Mouse (Mus musculus): ENCODE results near the gene Selp. TPM values are rescaled to one million over a fixed set of nuclear protein-coding genes. Genes with fewer than 3 reads are reported as not detected.

Selp gene
- polyA plus RNA-seq, 1 experiment from 2014 or later, result not detected

- Histone ChIP-seq H3K27ac (replicated peaks) (no peak overlapping the region), H3K27me3 (no peaks in the 10 kb centered on the region), H3K9ac (replicated peaks) (no peak overlapping the region), H3K4me2 (replicated peaks) (no peak overlapping the region), H3K4me3 (no peak overlapping the region), H3K4me1 (no peaks in the 10 kb centered on the region), H3K36me3 (no peaks in the 10 kb centered on the region), H3K9me3 (no peaks in the 10 kb centered on the region)
- no peak for ATAC-seq (ENCODE audit: low FRiP score, low read depth)
- WGBS, result 89% methylated on average over 4 of the region's 4 CpGs
Observed at GRCm38 (mm10) chr1:164083046-164083445, 32.0 kb upstream of the Selp start.

- ATAC-seq (ENCODE audit: low FRiP score, low read depth), result no peak
- H3K36me3 ChIP-seq, result no peaks in the 10 kb centered on the region
- WGBS, result 86% methylated on average over 3 of the region's 3 CpGs
Observed at GRCm38 (mm10) chr1:164086797-164087196, 28.3 kb upstream of the Selp start.

GRCm38 (mm10) chr1:164087872-164088271, 27.2 kb upstream of the Selp start:
- no peaks in the 10 kb centered on the region for H3K4me1 ChIP-seq
- H3K4me2 ChIP-seq (replicated peaks), result no peak overlapping the region
- H3K27ac ChIP-seq (replicated peaks), result no peak overlapping the region
- H3K36me3 ChIP-seq, result no peaks in the 10 kb centered on the region
- 96% methylated on average over 5 of the region's 5 CpGs for WGBS
- no peak for ATAC-seq (ENCODE audit: low FRiP score, low read depth)
- H3K4me3 ChIP-seq, result no peak overlapping the region
- no peaks in the 10 kb centered on the region for H3K27me3 ChIP-seq
- H3K9me3 ChIP-seq, result no peaks in the 10 kb centered on the region
- no peak overlapping the region for H3K9ac ChIP-seq (replicated peaks)

More at GRCm38 (mm10) chr1:164086797-164087196, 28.3 kb upstream of the Selp start:
- Histone ChIP-seq H3K4me2 (replicated peaks) (no peak overlapping the region), H3K9me3 (no peaks in the 10 kb centered on the region), H3K4me3 (no peak overlapping the region), H3K27me3 (no peaks in the 10 kb centered on the region), H3K9ac (replicated peaks) (no peak overlapping the region), H3K4me1 (no peaks in the 10 kb centered on the region), H3K27ac (replicated peaks) (no peak overlapping the region)

DNA sequence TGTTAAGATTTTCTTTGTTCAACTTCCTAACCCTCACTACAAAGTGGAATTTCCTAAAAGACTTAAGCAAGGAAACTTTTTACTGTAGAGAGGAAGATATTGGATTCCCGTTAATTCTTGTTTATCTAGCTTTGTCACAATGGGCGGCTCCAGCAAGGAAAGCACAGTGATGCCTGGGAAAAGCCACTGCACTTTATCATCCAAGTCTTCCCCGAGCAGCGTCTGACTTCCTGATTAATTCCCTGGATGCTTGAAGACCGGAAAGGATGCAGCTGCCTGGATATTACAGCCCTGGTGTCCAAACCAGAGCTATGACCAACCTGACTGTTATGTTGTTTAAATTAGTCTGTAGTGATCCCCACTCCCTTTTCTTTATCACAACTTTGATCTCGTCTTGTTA, 18.3 kb upstream of the Selp start:
- WGBS, result 77% methylated on average over 6 of the region's 6 CpGs
- no peaks in the 10 kb centered on the region for H3K4me1 ChIP-seq
- no peak overlapping the region for H3K9ac ChIP-seq (replicated peaks)
- H3K9me3 ChIP-seq, result no peaks in the 10 kb centered on the region
- ATAC-seq (ENCODE audit: low FRiP score, low read depth), result no peak
- H3K27ac ChIP-seq (replicated peaks), result no peak overlapping the region
- no peak overlapping the region for H3K4me2 ChIP-seq (replicated peaks)
- H3K4me3 ChIP-seq, result no peak overlapping the region
- H3K27me3 ChIP-seq, result no peaks in the 10 kb centered on the region
- H3K36me3 ChIP-seq, result no peaks in the 10 kb centered on the region

DNA sequence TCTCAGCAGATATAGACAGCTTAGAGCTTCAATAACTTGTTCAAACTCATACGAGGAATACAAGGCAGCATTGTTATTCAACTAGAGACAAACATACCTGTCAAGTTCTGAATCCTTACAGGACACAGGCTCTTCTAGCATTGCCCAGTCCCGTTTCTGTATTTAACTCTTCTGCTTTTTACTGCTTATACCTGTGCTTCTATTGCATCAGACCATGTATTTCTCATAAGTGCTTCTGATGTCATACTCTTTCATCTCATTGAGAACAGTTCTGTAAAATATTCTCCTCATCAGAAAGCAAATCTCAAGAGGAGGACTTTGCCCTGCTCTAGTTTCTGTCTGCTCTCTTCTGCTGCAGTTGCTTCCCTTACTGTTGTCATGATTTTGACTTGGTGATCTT, 17.2 kb upstream of the Selp start:
- no peaks in the 10 kb centered on the region for H3K4me1 ChIP-seq
- H3K9me3 ChIP-seq, result no peaks in the 10 kb centered on the region
- H3K4me3 ChIP-seq, result no peak overlapping the region
- H3K27ac ChIP-seq (replicated peaks), result no peak overlapping the region
- 85% methylated on average over 2 of the region's 2 CpGs for WGBS
- H3K27me3 ChIP-seq, result no peaks in the 10 kb centered on the region
- no peak overlapping the region for H3K9ac ChIP-seq (replicated peaks)
- no peak for ATAC-seq (ENCODE audit: low FRiP score, low read depth)
- no peak overlapping the region for H3K4me2 ChIP-seq (replicated peaks)
- no peaks in the 10 kb centered on the region for H3K36me3 ChIP-seq

DNA sequence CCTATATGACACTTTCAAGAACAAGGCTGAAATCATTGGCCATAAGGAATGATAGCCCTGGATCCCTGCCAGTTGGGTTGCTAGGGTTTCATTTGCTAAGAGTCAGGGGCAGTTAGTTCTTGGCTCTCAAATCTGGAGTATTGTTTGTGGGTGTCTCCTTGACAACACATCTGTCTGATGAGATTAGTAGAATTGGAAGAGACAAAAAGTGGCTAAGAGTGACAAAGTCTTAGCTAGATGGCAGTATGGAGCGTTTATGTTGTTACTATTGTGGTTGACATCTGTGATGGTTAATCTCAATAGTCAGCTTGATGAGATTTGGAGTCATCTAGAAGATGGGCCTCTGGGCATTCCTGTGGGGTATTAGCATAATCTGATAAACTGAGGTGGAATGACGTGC, 16.7 kb upstream of the Selp start:
- ATAC-seq (ENCODE audit: low FRiP score, low read depth), result no peak
- no peaks in the 10 kb centered on the region for H3K36me3 ChIP-seq
- H3K27ac ChIP-seq (replicated peaks), result no peak overlapping the region
- no peak overlapping the region for H3K9ac ChIP-seq (replicated peaks)
- H3K4me2 ChIP-seq (replicated peaks), result no peak overlapping the region
- no peaks in the 10 kb centered on the region for H3K4me1 ChIP-seq
- no peaks in the 10 kb centered on the region for H3K9me3 ChIP-seq
- WGBS, result 67% methylated on average over 2 of the region's 2 CpGs
- H3K27me3 ChIP-seq, result no peaks in the 10 kb centered on the region
- H3K4me3 ChIP-seq, result no peak overlapping the region

GRCm38 (mm10) chr1:164109763-164110162, 5.3 kb upstream of the Selp start:
- Histone ChIP-seq H3K4me2 (replicated peaks) (no peak overlapping the region), H3K9me3 (no peaks in the 10 kb centered on the region), H3K36me3 (no peaks in the 10 kb centered on the region), H3K27me3 (no peaks in the 10 kb centered on the region), H3K4me1 (no peaks in the 10 kb centered on the region), H3K4me3 (no peak overlapping the region), H3K9ac (replicated peaks) (no peak overlapping the region), H3K27ac (replicated peaks) (no peak overlapping the region)
- WGBS, result 84% methylated on average over 2 of the region's 2 CpGs
- ATAC-seq (ENCODE audit: low FRiP score, low read depth), result no peak

DNA sequence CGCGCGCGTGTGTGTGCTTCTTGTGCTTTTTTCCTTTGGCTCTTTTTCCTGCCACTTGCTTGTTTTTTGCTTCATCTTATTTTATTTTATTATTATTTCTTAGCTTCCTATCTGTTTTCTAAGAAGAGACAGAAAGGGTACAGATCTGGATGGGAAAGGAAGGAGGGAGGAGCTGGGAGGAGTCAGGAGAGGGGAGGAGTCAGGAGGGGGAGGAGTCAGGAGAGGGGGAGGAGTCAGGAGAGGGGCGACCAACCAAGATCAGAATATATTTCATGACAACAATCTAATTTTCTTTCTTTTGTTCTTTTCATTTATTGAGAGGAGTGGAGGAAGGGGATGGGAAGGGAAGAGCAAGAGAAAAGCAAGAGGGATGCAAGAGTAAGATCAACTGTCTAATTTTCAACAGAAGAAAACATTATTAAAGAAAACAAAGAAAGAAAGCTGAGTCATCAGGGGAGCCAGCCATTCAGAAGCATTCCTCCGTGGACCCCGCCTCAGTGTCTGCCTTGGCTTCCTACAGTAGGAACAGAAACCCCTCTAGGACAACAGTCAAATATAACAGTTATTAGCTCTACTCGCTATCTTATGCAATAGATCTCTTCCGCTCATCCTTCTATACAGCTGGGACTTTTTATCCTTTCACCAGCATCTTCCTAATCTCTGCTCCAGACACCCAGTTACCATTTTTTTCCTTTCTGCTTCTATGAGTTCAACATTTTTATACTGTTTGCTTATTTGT, 4.3 kb upstream of the Selp start:
- no peaks in the 10 kb centered on the region for H3K9me3 ChIP-seq
- no peaks in the 10 kb centered on the region for H3K36me3 ChIP-seq
- no peak overlapping the region for H3K4me2 ChIP-seq (replicated peaks)
- ATAC-seq (ENCODE audit: low FRiP score, low read depth), result no peak
- H3K9ac ChIP-seq (replicated peaks), result no peak overlapping the region
- H3K4me1 ChIP-seq, result no peaks in the 10 kb centered on the region
- 94% methylated on average over 9 of the region's 9 CpGs for WGBS
- no peak overlapping the region for H3K4me3 ChIP-seq
- H3K27ac ChIP-seq (replicated peaks), result no peak overlapping the region
- H3K27me3 ChIP-seq, result no peaks in the 10 kb centered on the region

- Histone ChIP-seq H3K4me1 (no peaks in the 10 kb centered on the region), H3K27ac (replicated peaks) (no peak overlapping the region), H3K4me3 (no peak overlapping the region), H3K36me3 (no peaks in the 10 kb centered on the region), H3K9me3 (no peaks in the 10 kb centered on the region), H3K9ac (replicated peaks) (no peak overlapping the region), H3K4me2 (replicated peaks) (no peak overlapping the region), H3K27me3 (no peaks in the 10 kb centered on the region)
- no peak for ATAC-seq (ENCODE audit: low FRiP score, low read depth)
- WGBS, result 84% methylated on average over 5 of the region's 5 CpGs
Observed at GRCm38 (mm10) chr1:164114280-164114679, 784 bp upstream of the Selp start.

GRCm38 (mm10) chr1:164115647-164116046, 583 bp downstream of the Selp start:
- no peak overlapping the region for H3K4me3 ChIP-seq
- no peaks in the 10 kb centered on the region for H3K4me1 ChIP-seq
- H3K4me2 ChIP-seq (replicated peaks), result no peak overlapping the region
- no peak overlapping the region for H3K27ac ChIP-seq (replicated peaks)
- H3K9me3 ChIP-seq, result no peaks in the 10 kb centered on the region
- no peak overlapping the region for H3K9ac ChIP-seq (replicated peaks)
- H3K27me3 ChIP-seq, result no peaks in the 10 kb centered on the region
- no peaks in the 10 kb centered on the region for H3K36me3 ChIP-seq
- WGBS, result 87% methylated on average over 6 of the region's 6 CpGs
- ATAC-seq (ENCODE audit: low FRiP score, low read depth), result no peak

GRCm38 (mm10) chr1:164117869-164118268, 2.8 kb downstream of the Selp start:
- Histone ChIP-seq H3K4me1 (no peaks in the 10 kb centered on the region), H3K9ac (replicated peaks) (no peak overlapping the region), H3K27me3 (no peaks in the 10 kb centered on the region), H3K4me3 (no peak overlapping the region), H3K9me3 (no peaks in the 10 kb centered on the region), H3K36me3 (no peaks in the 10 kb centered on the region), H3K27ac (replicated peaks) (no peak overlapping the region), H3K4me2 (replicated peaks) (no peak overlapping the region)
- 95% methylated on average over 6 of the region's 6 CpGs for whole genome bisulfite sequencing
- no peak for ATAC-seq (ENCODE audit: low FRiP score, low read depth)

DNA sequence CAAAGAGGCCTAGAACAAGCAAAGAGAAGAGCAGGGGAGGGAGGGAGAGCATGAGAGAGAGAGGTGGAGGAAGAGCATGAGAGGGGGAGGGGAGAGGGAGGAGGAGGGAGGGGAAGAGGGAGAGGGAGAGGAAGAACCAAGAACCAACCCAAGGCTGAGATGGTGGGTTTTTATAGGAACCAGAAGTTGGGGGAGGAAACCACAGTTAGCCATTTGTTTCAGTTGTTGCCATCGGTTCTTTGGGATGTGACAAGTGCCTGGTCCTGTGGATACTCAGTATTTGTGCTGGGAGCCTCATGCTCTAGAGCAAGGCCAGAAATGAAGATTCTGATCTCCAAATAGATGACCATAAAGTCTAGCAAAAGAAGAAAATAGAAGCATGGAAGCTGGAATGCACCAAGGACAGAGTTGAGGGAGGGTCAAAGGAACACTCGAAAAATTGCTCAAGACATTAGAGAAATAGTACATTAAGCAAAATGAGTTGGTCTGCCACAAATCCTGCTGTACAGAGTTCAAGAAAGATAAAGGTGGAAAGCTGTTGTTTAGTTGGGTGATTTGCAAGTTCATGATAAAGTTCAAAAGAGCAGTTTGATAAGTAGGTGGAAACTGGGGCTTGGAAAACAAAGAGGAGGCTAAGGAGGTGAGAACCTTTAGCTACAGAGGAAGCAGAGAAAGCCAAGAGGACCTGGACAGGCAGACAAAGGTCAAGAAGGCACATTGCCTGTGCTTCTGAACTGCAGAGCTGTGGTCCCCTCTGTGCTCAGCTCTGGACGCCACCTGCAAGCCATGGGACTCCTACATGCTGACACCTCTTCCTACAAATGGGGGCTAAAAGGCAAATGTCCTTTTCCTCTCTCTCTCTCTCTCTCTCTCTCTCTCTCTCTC, 5.1 kb downstream of the Selp start:
- Histone ChIP-seq H3K27ac (replicated peaks) (no peak overlapping the region), H3K4me3 (no peak overlapping the region), H3K9ac (replicated peaks) (no peak overlapping the region), H3K36me3 (no peaks in the 10 kb centered on the region), H3K9me3 (no peaks in the 10 kb centered on the region), H3K4me1 (no peaks in the 10 kb centered on the region), H3K4me2 (replicated peaks) (no peak overlapping the region), H3K27me3 (no peaks in the 10 kb centered on the region)
- ATAC-seq (ENCODE audit: low FRiP score, low read depth), result no peak
- 83% methylated on average over 3 of the region's 3 CpGs for WGBS

All from midbrain, embryonic 12.5 days (tissue).